Mouse (Mus musculus) brain, embryonic 14.5 days (tissue): ENCODE data around the gene Emsy.

Experiments used
- CTCF ChIP-seq: fragments of 200-500 bp; IDR thresholded peaks from 2 replicates; pipeline ENCODE4 v1.5.1; 2012; ENCODE audit warnings: inconsistent platforms, mild to moderate bottlenecking, moderate library complexity, borderline replicate concordance; ENCODE audit not compliant: insufficient read depth, insufficient read length; ENCODE audit errors: extremely low read depth
- POLR2A ChIP-seq: fragments of 200-500 bp; IDR thresholded peaks from 2 replicates; pipeline ENCODE4 v1.6.1; 2012; ENCODE audit warnings: mild to moderate bottlenecking, inconsistent platforms, borderline replicate concordance; ENCODE audit not compliant: poor library complexity, insufficient read depth, insufficient read length, severe bottlenecking; ENCODE audit errors: extremely low read depth

DNA sequence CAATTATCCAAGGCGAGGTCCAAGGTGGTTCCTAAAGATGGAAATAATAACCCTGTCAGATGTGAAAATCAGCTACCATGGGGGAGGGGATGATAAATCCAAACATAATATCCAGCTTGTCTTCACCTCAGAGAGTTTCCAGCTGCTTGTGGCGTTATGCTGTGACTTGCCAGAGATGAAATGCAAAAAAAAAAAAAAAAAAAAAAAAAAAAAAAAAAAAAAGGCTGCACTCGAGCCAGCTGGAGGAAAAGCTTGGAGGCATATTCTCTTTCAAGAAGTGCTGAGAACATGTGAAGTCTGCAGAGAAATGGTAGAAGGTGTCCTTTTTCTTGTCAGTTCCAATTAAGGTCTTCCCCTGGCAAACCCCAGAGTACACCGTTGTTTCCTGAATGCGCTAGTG, 8.6 kb upstream of the Emsy start:
- TF ChIP-seq CTCF (no peak), POLR2A (no peak)
